Mouse (Mus musculus): ENCODE data around the gene Atp13a1.

Atp13a1 gene

GRCm38 (mm10) chr8:69853869-69854268, 62.9 kb downstream of the Atp13a1 start:
- no peak for DNase-seq

Measured in cerebellum, adult 8-10 months (tissue).